Mouse (Mus musculus): ENCODE measurements around the gene Nsg1.

DNA sequence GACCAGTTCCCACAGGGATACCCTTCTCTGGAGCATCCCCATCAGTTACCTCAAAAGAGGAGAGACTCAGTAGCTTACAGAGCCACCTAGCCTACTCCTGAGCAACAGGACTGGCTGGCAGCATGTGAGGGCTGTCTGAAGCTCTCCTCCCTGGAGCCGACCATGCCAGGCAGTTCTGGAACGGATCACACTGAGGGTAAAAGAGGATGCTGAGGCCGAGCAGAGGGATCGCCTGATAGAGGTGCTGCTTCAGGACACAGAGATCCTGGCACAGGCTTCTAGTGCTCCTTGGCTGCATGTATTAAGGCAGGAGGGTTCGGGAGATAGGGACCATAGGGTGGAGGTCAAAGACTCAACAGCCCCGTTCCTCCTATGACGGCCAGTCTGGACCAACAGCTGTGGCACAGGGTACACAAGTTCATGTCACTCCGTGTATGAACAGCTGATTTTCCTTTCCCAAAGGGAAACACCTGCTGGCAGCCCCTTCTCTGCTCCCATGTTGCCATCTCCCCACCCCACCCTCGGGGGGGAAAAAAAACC is 2.2 kb downstream of the Nsg1 start:
- TF ChIP-seq MYOG (IDR thresholded peaks at IDR 0.05; ENCODE audit: control insufficient read depth, extremely low read depth, insufficient read length): no peak
- TF ChIP-seq CTCF (IDR thresholded peaks at IDR 0.05; ENCODE audit: control insufficient read depth, insufficient read depth, insufficient read length): no peak
- no peak for TF ChIP-seq USF1 (IDR thresholded peaks at IDR 0.05; ENCODE audit: low read depth)
